Mouse (Mus musculus): ENCODE measurements at regions not wholly inside any gene's neighbourhood (a gene's known extent, or its start where the extent isn't known, plus 50 kb on each side); places are given as distances from the start of the nearest gene placed in this dataset.
A peak's percentile ranks its signal among the peaks of the same experiment; 100 is the strongest.

- DNase-seq (ENCODE audit: low read depth, low spot score), result no peak
Observed at GRCm38 (mm10) chr4:127421927-127422450, 64.0 kb upstream of the Gjb5 start.

DNA sequence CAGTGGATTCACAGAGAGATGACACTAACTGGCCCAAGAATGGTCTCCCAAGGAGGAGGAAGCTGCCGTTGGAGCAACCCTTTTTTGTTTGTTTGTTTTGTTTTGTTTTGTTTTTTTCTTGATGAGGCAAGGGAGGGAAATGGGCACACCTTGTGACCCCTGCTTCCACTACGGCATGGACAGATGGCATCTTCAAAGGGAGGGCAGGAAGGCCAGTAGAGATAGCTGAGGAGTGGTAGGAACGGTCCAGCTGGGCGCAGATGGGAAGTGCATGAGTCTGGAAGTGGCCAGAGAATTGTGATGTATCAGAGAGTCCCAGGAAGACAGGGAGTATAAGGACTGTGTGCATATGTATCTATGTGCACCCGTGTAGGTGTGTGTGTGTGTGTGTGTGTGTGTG, 63.1 kb upstream of the Gjb5 start:
- no peak for DNase-seq (ENCODE audit: low read depth, low spot score)

DNA sequence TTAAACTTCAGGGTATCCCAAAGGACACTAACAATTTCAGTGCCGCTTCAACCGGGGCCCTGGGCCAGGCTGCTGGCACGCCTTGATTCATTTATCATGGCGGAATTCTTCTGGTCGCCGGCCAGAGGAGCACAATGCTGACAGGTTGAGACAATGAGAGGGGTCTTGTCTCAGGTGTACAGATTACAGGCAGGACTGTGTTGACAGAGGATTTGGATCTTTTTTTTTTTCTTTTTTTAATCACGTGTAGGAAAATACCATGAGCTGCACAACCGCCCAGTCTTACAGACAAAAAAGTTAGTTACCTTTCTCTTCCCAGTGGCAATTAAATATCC, 61.8 kb upstream of the Gjb5 start:
- no peak for DNase-seq (ENCODE audit: low read depth, low spot score)

DNA sequence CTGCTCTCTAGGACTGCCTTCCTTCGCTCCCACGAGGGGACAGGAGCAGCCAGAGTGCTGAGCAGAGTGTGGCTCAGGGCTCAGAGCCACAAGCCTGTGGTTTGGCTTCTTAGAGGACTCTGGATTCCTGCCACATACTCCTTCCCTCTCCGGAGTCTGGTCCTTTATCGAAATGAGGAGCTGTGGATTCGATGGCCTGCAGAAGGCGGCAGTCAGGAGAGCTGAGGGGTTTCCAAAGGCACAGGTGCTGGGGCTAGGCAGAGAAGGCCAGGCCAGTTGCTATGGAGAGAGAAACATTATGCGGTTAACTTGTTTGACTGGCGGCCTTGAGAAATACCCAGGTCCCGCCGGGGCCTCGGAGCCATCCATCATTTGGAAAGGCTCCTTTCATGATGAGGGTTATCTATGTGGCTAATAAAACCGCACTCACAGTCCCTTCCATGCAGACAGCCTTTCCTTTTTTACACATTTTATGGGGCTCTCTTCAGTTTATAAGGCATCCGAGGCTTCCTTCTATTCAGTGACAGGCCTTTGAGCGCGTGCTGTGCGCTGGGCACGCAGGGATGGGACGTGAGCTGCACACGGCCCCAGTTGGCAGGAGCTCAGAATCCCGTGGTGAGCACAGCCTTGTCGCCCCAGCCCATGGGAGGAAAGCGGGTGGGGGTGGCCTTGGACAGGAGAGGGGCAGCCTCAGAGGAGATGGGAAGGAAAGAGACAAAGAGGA, 61.2 kb upstream of the Gjb5 start:
- DNase-seq (ENCODE audit: low read depth, low spot score), result peak; percentile 33

DNA sequence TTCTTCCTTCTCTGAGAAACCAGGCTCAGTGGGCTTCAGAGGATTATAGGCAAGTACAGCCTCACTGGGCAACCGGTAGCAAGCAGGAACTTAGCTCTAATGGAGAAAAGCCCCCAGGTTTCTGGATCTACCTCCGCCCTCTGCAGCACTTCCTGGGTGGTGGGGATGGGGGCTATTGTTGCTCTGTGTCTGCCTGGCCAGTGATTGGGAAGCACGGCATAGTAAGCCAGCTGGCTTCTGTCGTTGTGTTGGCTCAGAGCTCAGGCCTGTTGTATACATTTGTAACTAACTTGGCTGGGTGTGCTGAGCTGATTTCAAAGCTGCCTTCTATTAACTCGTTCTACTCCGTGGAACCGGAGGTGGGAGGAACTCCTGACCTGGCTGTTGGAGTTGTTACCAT, 58.9 kb upstream of the Gjb5 start:
- DNase-seq (ENCODE audit: low read depth, low spot score), result no peak

GRCm38 (mm10) chr4:127413997-127414964, 56.3 kb upstream of the Gjb5 start:
- DNase-seq (ENCODE audit: low read depth, low spot score), result no peak
